Mouse (Mus musculus): ENCODE measurements around the gene Tmem183a. TPM values are rescaled to one million over a fixed set of nuclear protein-coding genes. Genes with fewer than 3 reads are reported as not detected.

The Tmem183a gene
- total and polyA plus RNA-seq, 3 experiments = 41.5 to 73.6 (median 61.1) TPM

DNA sequence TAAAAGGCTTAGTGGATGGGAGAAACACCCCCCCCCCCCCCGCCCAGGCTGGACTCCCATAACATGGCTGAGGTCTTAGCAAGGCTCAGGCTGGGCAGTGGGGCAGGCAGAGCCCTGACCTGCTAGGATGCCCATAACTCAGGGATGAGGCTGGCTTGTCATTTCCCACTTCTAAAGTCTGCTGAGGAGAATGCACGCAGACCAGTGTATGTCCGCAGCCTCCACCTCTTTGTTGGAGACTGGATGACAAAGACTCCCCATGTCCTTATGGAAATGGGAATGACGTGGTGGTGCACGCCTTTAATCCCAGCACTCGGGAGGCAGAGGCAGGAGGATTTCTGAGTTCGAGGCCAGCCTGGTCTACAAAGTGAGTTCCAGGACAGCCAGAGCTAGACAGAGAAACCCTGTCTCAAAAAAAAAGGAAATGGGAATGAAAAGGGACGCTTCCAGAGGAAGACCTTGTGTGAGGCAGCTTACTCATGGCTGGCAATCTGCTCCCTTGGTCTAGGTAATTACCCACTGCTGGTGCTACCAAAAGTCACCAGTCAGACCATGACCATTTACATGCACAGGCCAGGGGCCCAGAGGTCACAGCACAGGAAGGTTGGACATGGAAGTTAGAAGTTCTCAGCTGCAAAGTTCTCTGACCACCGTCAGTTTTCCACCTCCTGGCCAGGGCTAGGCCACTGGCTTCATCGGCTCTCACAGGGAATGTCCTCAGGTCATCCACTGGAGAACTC lies 28.2 kb downstream of the Tmem183a start:
- Histone ChIP-seq H3K9ac (ENCODE audit: insufficient read depth, low read depth) (no peak overlapping the region), H3K4me2 (ENCODE audit: insufficient read depth, low read depth, poor library complexity, severe bottlenecking) (no peak overlapping the region), H3K4me1 (ENCODE audit: control insufficient read depth in 1 of 2, insufficient read depth in 2 of 2) (peaks cover 23 to 53% of the 10 kb centered on the region in 2 experiments), H3K27me3 (replicated peaks) (no peaks in the 10 kb centered on the region), H3K27ac (ENCODE audit: insufficient read depth, low read depth) (no peak overlapping the region), H3K79me2 (replicated peaks; ENCODE audit: control insufficient read depth, extremely low read depth, insufficient read depth, poor library complexity, severe bottlenecking) (no peaks in the 10 kb centered on the region), H3K36me3 (replicated peaks in 1 of 2; ENCODE audit: control insufficient read depth in 1 of 2, insufficient read depth in 1 of 2, low read length in 1 of 2) (no peaks in the 10 kb centered on the region), H3K4me3 (replicated peaks in 1 of 3; ENCODE audit: low read depth in 2 of 3, low read length in 2 of 3, poor library complexity in 1 of 3) (no peak overlapping the region), H3K9me3 (replicated peaks; ENCODE audit: low read length) (no peaks in the 10 kb centered on the region)
- TF ChIP-seq RCOR1 (conservative IDR thresholded peaks at IDR 0.05; ENCODE audit: low read depth, low read length) (no peak), EP300 (IDR thresholded peaks at IDR 0.05; ENCODE audit: low read length) (no peak), ZC3H11A (IDR thresholded peaks at IDR 0.05; ENCODE audit: low read depth, low read length) (no peak), IRF4 (IDR thresholded peaks at IDR 0.05; ENCODE audit: low read depth, low read length) (no peak), KAT2A (IDR thresholded peaks at IDR 0.05; ENCODE audit: insufficient replicate concordance, low read length) (no peak), USF1 (IDR thresholded peaks at IDR 0.05; ENCODE audit: low read depth, low read length) (no peak), MAFK (IDR thresholded peaks at IDR 0.05; ENCODE audit: insufficient replicate concordance, low read length) (no peak), JUND (conservative IDR thresholded peaks at IDR 0.05; ENCODE audit: low read depth, low read length) (no peak), USF2 (conservative IDR thresholded peaks at IDR 0.05; ENCODE audit: low read depth, low read length) (no peak), ELF1 (IDR thresholded peaks at IDR 0.05; ENCODE audit: low read depth, low read length) (no peak), ZMIZ1 (IDR thresholded peaks at IDR 0.05; ENCODE audit: low read depth, low read length) (no peak), CHD1 (IDR thresholded peaks at IDR 0.05; ENCODE audit: low read depth, low read length) (no peak), POLR2A (IDR thresholded peaks at IDR 0.05; ENCODE audit: low read depth, low read length) (no peak), SIN3A (IDR thresholded peaks at IDR 0.05; ENCODE audit: low read length) (no peak), ZKSCAN1 (IDR thresholded peaks at IDR 0.05; ENCODE audit: borderline replicate concordance, low read depth, low read length) (no peak), JUN (IDR thresholded peaks at IDR 0.05; ENCODE audit: insufficient read depth, low read depth, low read length) (no peak)
- dilution Hi-C loops (cut with MboI; ENCODE audit: extremely low pct_ligation_motif_present, extremely low pct_unique_long_range_greater_than_20kb, low sequenced_read_pairs) = no loop called here
- in situ Hi-C loops (cut with MboI; ENCODE audit: low pct_ligation_motif_present, low pct_unique_long_range_greater_than_20kb, low sequenced_read_pairs) = no loop called here
- DNase-seq (ENCODE audit: extremely low read depth) = no peak

- DNase-seq (ENCODE audit: extremely low read depth) = peak; percentile 57
- dilution Hi-C loops (cut with MboI; ENCODE audit: extremely low pct_ligation_motif_present, extremely low pct_unique_long_range_greater_than_20kb, low sequenced_read_pairs) (no loop called here), in situ Hi-C loops (cut with MboI; ENCODE audit: low pct_ligation_motif_present, low pct_unique_long_range_greater_than_20kb, low sequenced_read_pairs) (no loop called here)
- Histone ChIP-seq H3K9ac (ENCODE audit: insufficient read depth, low read depth) (no peak within 1 kb of the TSS), H3K79me2 (replicated peaks; ENCODE audit: control insufficient read depth, extremely low read depth, insufficient read depth, poor library complexity, severe bottlenecking) (no peaks in the 10 kb centered on the region), H3K27ac (ENCODE audit: insufficient read depth, low read depth) (no peak within 1 kb of the TSS), H3K9me3 (replicated peaks; ENCODE audit: low read length) (no peaks in the 10 kb centered on the region), H3K4me2 (ENCODE audit: insufficient read depth, low read depth, poor library complexity, severe bottlenecking) (peak within 1 kb of the TSS; percentile 60), H3K4me3 (replicated peaks in 1 of 3; ENCODE audit: low read depth in 2 of 3, low read length in 2 of 3, poor library complexity in 1 of 3) (peak within 1 kb of the TSS in 1 of 3 experiments; percentile 19), H3K4me1 (ENCODE audit: control insufficient read depth in 1 of 2, insufficient read depth in 2 of 2) (peaks cover 23 to 53% of the 10 kb centered on the region in 2 experiments), H3K27me3 (replicated peaks) (no peaks in the 10 kb centered on the region), H3K36me3 (replicated peaks in 1 of 2; ENCODE audit: control insufficient read depth in 1 of 2, insufficient read depth in 1 of 2, low read length in 1 of 2) (no peaks in the 10 kb centered on the region)
- TF ChIP-seq ZMIZ1 (IDR thresholded peaks at IDR 0.05; ENCODE audit: low read depth, low read length) (no peak), MAZ (IDR thresholded peaks at IDR 0.05; ENCODE audit: low read depth, low read length) (0 out of 2 replicates have a peak, but pooled peaks have one; percentile 34), HCFC1 (IDR thresholded peaks at IDR 0.05; ENCODE audit: low read depth, low read length) (no peak), POLR2AphosphoS2 (IDR thresholded peaks at IDR 0.05; ENCODE audit: low read depth, low read length) (no peak), CHD2 (IDR thresholded peaks at IDR 0.05; ENCODE audit: low read length) (0 out of 2 replicates have a peak, but pooled peaks have one; percentile 52), USF2 (conservative IDR thresholded peaks at IDR 0.05; ENCODE audit: low read depth, low read length) (peak; percentile 37; the same call in 1 of the 2 replicates), TBP (conservative IDR thresholded peaks at IDR 0.05; ENCODE audit: low read depth, low read length) (no peak), MXI1 (IDR thresholded peaks at IDR 0.05; ENCODE audit: low read depth, low read length) (peak; percentile 81), JUN (IDR thresholded peaks at IDR 0.05; ENCODE audit: insufficient read depth, low read depth, low read length) (0 out of 2 replicates have a peak, but pooled peaks have one; percentile 8), KAT2A (IDR thresholded peaks at IDR 0.05; ENCODE audit: insufficient replicate concordance, low read length) (no peak), ETS1 (conservative IDR thresholded peaks at IDR 0.05; ENCODE audit: low read depth, low read length) (peak; percentile 82), PAX5 (IDR thresholded peaks at IDR 0.05; ENCODE audit: low read length) (no peak), ZKSCAN1 (IDR thresholded peaks at IDR 0.05; ENCODE audit: borderline replicate concordance, low read depth, low read length) (no peak), UBTF (IDR thresholded peaks at IDR 0.05; ENCODE audit: low read depth, low read length) (no peak), POLR2A (IDR thresholded peaks at IDR 0.05; ENCODE audit: low read depth, low read length) (no peak), E2F4 (IDR thresholded peaks at IDR 0.05; ENCODE audit: insufficient replicate concordance, low read depth, low read length) (no peak), CHD1 (IDR thresholded peaks at IDR 0.05; ENCODE audit: low read depth, low read length) (no peak), CTCF (conservative IDR thresholded peaks at IDR 0.05 in 1 of 2, IDR thresholded peaks at IDR 0.05 in 1 of 2; ENCODE audit: low read depth in 2 of 2, low read length in 2 of 2) (no peak), SMC3 (IDR thresholded peaks at IDR 0.05; ENCODE audit: low read depth, low read length) (no peak), BHLHE40 (IDR thresholded peaks at IDR 0.05; ENCODE audit: low read depth, low read length) (peak; percentile 77), SIN3A (IDR thresholded peaks at IDR 0.05; ENCODE audit: low read length) (peak; percentile 34; the same call in 1 of the 2 replicates), GABPA (IDR thresholded peaks at IDR 0.05; ENCODE audit: insufficient replicate concordance, low read depth, low read length) (no peak)
Measured at GRCm38 (mm10) chr1:134332770-134333271, 29.0 kb downstream of the Tmem183a start, which contains the start of gene Ppfia4. TSS of gene Ppfia4 (minus strand) at chr1:134332928.

Measured in CH12.LX (cell line).